Mouse (Mus musculus) ovary, adult 2 months (tissue): ENCODE data around the gene Cela3b. TPM values are rescaled to one million over a fixed set of nuclear protein-coding genes. Genes with fewer than 3 reads are reported as not detected.

Experiments used
- polyA plus RNA-seq: library from polyadenylated mRNA; depleted of rRNA; stranded (reverse); fragments of >200 nt; gene quantifications from 2 replicates; pipeline ENCODE4 v1.2.3, GENCODE M21; 2012; rRNA removed

The Cela3b gene
- polyA plus RNA-seq, result 8.9 and 11.4 TPM in 2 replicates

GRCm38 (mm10) chr4:137430502-137430901, at the start of gene Cela3b:
TSS of gene Cela3b (minus strand) at chr4:137430540.

GRCm38 (mm10) chr4:137468260-137469080, 38.1 kb upstream of the Cela3b start, which contains the start of gene Hspg2:
TSS of gene Hspg2 (plus strand) at chr4:137468769.

GRCm38 (mm10) chr4:137453234-137453767, 23.0 kb upstream of the Cela3b start, which contains the start of gene 1700013G24Rik:
TSS of gene 1700013G24Rik (plus strand) at chr4:137453284.

GRCm38 (mm10) chr4:137409691-137410090, 20.6 kb downstream of the Cela3b start, which contains the start of gene Cela3a:
TSS of gene Cela3a (minus strand) at chr4:137409791.

Other genes with a start within 250 kb of the Cela3b start
- gene Wnt4, start 153.1 kb downstream of the Cela3b start, polyA plus RNA-seq, result 49.4 and 57.4 TPM in 2 replicates
- gene Cdc42, start 72.8 kb downstream of the Cela3b start, polyA plus RNA-seq, result 31.1 and 38.4 TPM in 2 replicates
- gene Cela3a, start 20.7 kb downstream of the Cela3b start, polyA plus RNA-seq, result not detected in 2 replicates
- not detected in 2 replicates for gene 1700013G24Rik, start 22.7 kb upstream of the Cela3b start, polyA plus RNA-seq
- 94.9 and 98.1 TPM in 2 replicates for gene Hspg2, start 38.2 kb upstream of the Cela3b start, polyA plus RNA-seq
- 0.58 TPM in 1 of 2 replicates, not detected in the other for gene Ldlrad2, start 144.0 kb upstream of the Cela3b start, polyA plus RNA-seq
- gene Usp48, start 163.2 kb upstream of the Cela3b start, polyA plus RNA-seq, result 93.7 and 106 TPM in 2 replicates
- 38.6 and 39.5 TPM in 2 replicates for gene Rap1gap, start 234.2 kb upstream of the Cela3b start, polyA plus RNA-seq